Mouse (Mus musculus): ENCODE measurements around the gene Ache. TPM values are rescaled to one million over a fixed set of nuclear protein-coding genes. Genes with fewer than 3 reads are reported as not detected.
"Not testable (repeated sequence)": the region's sequence is repeated elsewhere in the genome, so short reads cannot be mapped to it uniquely, and the experiment has no call there.

The Ache gene
- total RNA-seq (2021) = 1 to 10 TPM; 2.9 to 3.1 TPM

DNA sequence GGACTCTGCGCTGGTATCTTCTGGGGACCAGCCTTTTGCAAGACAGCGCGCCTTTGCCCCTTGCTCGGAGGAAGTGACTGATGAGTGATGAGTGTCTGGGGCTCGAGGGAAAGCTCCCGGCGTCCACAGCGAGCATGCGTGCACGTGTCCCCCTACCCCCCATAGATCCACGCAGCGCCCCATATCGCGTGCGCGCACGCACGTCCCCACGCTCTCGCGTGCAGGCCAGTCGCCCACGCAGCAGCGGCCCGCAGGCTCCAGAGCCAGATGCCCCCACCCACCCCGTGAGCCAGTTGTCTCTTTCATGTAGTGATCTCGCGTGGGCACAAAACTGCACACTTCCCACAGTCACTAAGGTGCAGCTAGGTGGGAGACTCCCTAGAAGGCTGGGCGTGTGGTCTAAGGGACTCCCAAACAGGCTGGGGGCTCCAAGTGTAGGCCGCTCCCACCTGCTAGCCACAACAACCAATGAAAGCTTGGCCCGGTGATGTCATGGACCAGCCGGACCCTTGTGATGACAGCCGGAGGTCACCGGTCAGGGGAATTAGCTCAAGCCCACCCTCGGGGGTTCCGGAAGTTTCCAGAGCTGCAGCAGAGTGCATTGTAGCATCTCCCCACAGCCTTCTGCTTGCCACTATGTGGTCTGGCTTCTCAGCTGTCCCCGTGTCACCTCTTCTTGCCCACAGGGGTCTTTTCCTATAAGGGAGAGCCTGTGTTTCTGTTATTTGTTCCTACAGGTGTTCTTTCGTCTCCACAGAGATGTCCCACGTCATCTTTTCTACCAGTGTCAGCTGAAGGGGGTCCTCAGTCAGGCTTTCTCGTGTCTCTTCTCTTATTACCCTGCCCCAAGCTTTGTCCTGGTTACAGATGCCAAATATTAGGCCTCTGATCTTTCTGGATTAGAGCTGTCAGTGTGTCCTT is at the start of gene Ache:
Ache (plus strand) TSS at position 488 of the 921 bp plus-strand sequence.
- DNase-seq = peak in 1 of 2 experiments; percentile 35
- intact Hi-C loops (cut with DNase I) = loop anchor here (5.0 kb wide), 1 partner anchor 255 kb away; no protein-coding TSS in a partner anchor

- intact Hi-C loops (cut with DNase I) = no loop called here
- no peak for DNase-seq
These were observed 23.2 kb upstream of the Ache start for GRCm38 (mm10) chr5:137263897-137264720.

- DNase-seq = no peak
- intact Hi-C loops (cut with DNase I) = no loop called here
These were observed 22.5 kb upstream of the Ache start for GRCm38 (mm10) chr5:137264787-137265186.

- intact Hi-C loops (cut with DNase I) = no loop called here
- DNase-seq = peak in 1 of 2 experiments; percentile 37
These were observed 19.0 kb upstream of the Ache start for GRCm38 (mm10) chr5:137268131-137268910.

DNA sequence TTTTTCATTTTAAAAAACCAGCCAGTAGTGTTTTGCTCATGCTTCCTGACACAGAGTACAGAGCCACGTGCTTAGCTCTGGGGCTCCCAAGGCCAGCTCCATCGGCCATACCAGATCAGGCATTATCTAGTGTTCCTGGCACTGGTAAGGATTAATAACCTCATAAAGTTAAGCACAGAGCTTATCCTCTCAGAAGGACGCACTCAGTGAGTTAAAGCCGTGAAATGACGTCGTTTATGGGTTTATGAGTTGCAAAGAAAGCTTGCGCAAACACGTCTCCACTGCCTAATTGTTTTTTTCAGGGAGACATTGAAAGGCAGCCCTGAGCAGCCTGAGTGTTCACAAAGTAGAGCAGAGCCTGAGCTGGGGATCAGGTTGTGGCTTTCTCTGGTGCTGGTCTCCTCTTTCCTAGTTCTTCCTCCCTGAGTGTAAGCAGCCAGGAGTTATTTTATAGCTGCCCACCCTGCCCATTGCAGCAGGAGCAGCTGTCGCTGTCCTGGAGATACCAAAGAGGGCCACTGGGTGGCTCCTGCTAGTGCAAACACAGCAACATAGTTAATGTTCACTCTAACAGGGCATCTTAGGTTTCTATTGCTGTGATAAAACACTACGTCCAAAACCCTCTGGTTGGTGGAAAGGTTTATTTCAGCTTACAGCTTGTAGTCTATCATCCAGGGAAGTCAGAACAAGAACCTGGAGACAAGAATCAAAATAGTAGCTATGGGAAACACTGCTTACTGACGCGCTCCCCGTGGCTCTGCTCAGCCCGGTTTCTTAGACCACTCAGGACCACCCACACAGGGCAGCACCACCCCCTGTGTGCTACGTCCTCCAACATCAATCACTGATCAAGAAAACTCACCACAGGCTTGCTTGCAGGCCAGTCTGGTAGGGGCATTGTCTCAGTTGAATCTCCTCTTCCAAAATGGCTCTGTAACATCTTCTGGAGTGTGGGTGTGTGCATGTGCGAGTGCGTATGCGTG is 9.7 kb upstream of the Ache start:
- intact Hi-C loops (cut with DNase I) = no loop called here
- DNase-seq = no peak

GRCm38 (mm10) chr5:137284411-137284810 is 2.9 kb upstream of the Ache start:
- DNase-seq; intact Hi-C loops (cut with DNase I): not testable (repeated sequence)

DNA sequence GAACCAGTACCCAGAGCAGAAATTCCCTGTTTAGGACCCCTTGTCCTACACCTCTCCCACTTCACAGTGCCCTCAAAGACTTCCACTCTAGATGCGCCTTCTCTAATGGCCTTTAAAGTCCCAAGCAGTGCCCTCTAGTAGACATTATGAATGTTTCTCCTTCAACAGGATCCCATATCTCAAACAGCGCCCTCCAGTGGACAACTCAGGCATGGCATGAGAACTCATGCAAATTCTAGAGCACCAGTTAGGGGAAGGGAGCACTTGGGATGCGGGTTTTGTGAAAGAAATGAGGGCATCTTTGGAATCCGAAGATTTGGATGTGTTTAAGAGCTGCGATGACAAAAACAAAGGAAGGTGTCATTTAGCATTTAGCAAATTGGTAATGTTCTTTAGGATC is 2.3 kb upstream of the Ache start:
- intact Hi-C loops (cut with DNase I) = loop anchor here (5.0 kb wide), 1 partner anchor 253 kb away; no protein-coding TSS in a partner anchor
- DNase-seq = peak in 1 of 2 experiments; percentile 64

DNA sequence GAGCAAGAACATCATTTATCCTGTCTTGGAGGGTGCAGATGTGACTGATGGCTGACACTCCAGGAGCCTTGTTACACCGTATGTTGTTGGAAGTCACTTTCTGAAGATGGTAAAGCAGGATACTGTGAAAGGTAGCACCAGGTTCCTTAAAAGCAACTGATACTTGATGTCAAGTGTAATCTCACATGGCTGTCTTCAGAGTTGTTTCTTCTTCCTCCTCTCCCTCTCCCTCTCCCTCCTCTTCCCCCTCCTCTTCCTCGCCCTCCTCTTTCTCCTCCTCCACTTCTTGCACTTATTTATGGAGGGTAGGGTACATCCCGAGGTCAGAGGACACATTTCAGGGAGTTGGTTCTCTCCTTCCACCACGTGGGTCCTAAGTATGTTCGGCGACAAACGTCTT is 1.3 kb upstream of the Ache start:
- intact Hi-C loops (cut with DNase I) = loop anchor here (1.0 to 5.0 kb wide), 3 partner anchors 127 to 254 kb away; no protein-coding TSS in a partner anchor
- DNase-seq = no peak

GRCm38 (mm10) chr5:137286655-137287031 is 676 bp upstream of the Ache start:
- DNase-seq = peak; percentile 92 to 94
- intact Hi-C loops (cut with DNase I) = loop anchor here (1.0 to 5.0 kb wide), 3 partner anchors 127 to 254 kb away; no protein-coding TSS in a partner anchor

DNA sequence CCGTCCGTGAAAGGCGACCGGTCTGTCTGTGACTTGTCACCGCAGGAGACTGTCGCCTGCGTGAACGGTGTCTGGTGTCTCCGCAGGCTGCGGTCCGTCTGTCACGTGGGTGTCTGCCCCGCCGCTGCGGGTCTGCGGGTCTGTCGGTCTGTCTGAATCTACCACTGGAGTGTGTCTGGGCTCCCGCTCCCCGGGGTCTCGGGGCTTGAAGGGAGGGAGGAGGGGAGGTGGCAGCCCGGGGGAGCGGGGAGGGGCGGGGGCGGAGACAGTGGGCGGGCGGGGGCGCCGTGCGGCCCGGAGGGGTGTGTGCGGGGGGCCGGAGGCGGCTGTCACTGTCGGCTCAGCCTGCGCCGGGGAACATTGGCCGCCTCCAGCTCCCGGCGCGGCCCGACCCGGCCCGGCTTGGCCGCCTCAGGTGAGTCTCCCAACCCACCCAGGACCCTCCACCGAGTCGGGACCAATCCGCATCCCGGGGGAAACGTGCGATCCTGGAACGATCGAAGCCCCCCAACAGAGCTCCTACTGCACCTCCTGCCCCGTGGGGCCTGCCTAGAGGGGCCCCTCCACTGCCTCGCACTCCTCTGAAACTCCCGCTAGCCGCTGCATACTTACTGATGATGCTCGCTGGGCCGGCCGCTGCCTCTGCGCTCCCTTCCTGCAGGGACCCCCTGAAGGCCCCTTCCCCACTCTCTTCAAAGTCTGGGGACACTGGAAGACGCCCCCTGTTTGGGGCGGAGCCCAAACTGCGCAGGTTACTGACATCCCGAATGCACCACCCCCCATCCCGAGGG is 829 bp downstream of the Ache start:
- DNase-seq = peak in 1 of 2 experiments; percentile 44
- intact Hi-C loops (cut with DNase I) = loop anchor here (5.0 kb wide), 1 partner anchor 256 kb away; no protein-coding TSS in a partner anchor

DNA sequence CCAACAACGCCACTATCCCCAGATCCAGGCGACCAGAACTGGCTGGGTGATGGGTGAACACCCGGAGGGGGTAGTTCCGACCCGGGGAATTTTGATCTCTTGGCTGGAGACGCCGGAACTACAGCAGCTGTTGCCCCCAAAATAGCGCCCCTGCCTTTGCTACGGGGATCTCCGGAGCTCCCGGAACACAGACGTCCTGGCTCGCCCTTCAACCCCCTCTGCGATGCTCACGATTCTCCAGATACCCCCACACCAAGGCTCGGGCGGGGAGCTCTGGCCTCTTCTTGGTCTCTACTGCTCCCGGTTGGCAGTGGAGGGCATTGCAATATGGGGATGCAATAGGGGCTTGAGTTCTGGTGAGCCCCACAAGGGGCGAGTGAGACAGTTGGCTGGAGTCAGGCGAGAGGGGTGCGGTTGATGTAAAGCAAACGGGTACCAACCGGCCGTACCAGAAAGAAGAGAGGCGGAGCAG is 1.7 kb downstream of the Ache start:
- intact Hi-C loops (cut with DNase I) = loop anchor here (5.0 kb wide), 1 partner anchor 257 kb away; no protein-coding TSS in a partner anchor
- no peak for DNase-seq

DNA sequence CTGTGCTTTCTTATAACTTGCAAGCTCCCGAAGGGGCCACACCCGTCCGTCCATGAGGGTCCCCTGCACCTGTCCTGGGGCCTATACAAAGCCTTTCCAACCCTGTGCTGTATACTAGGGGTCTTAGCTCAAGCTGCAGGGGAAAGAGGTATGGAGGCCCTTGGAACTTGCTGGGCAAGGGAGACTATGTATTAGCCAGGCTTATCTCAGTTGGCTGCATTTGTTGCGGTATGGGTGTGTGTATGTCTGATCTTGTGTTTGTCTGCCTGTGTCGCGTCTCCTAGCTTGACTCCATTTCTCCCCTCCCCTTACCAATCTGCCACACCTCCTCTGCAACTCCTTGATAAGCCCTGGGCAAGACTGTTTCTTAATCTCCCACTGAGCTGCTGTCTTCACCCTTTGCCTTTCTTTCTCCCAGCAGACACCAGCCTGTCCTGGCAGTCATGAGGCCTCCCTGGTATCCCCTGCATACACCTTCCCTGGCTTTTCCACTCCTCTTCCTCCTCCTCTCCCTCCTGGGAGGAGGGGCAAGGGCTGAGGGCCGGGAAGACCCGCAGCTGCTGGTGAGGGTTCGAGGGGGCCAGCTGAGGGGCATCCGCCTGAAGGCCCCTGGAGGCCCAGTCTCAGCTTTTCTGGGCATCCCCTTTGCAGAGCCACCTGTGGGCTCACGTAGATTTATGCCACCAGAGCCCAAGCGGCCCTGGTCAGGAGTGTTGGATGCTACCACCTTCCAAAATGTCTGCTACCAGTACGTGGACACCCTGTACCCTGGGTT is 2.5 kb downstream of the Ache start:
- intact Hi-C loops (cut with DNase I) = loop anchor here (2.0 to 5.0 kb wide), 3 partner anchors 25 to 257 kb away; partner anchors contain the start of gene Trip6

DNA sequence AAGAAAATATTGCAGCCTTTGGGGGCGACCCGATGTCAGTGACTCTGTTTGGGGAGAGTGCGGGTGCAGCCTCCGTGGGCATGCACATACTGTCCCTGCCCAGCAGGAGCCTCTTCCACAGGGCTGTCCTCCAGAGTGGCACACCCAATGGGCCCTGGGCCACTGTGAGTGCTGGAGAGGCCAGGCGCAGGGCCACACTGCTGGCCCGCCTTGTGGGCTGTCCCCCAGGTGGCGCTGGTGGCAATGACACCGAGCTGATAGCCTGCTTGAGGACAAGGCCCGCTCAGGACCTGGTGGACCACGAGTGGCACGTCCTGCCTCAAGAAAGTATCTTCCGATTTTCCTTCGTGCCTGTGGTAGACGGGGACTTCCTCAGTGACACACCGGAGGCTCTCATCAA is 3.4 kb downstream of the Ache start:
- intact Hi-C loops (cut with DNase I) = loop anchor here (2.0 kb wide), 2 partner anchors 24 to 90 kb away; partner anchors contain the start of gene Trip6
- peak; percentile 49 to 72 for DNase-seq

More for the DNA sequence above, 2.5 kb downstream of the Ache start:
- DNase-seq = no peak

DNA sequence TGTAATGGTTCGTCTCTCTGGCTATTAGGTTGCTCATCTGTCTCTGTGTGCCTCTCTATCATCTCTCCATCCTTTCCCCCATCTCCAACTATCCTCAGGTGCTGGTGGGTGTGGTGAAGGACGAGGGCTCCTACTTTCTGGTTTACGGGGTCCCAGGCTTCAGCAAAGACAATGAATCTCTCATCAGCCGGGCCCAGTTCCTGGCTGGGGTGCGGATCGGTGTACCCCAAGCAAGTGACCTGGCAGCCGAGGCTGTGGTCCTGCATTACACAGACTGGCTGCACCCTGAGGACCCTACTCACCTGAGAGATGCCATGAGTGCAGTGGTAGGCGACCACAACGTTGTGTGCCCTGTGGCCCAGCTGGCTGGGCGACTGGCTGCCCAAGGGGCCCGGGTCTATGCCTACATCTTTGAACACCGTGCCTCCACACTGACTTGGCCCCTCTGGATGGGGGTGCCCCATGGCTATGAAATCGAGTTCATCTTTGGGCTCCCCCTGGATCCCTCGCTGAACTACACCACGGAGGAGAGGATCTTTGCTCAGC is 4.1 kb downstream of the Ache start:
- DNase-seq = no peak
- intact Hi-C loops (cut with DNase I) = loop anchor here (2.0 kb wide), 2 partner anchors 23 to 89 kb away; partner anchors contain the start of gene Trip6

GRCm38 (mm10) chr5:137293282-137293681 is 6.0 kb downstream of the Ache start:
- peak; percentile 72 to 74 for DNase-seq
- intact Hi-C loops (cut with DNase I) = no loop called here

Measured in heart, postnatal 36 days (tissue).